Mouse (Mus musculus) spleen, postnatal 10 days (tissue): ENCODE measurements around the gene Mtf1.

Source experiments
- DNase-seq, 2 experiments: peaks; one replicate each; pipeline ENCODE4 v3.0.0; 2021 to 2022; ENCODE audit warnings: low spot score in 2 of 2

Gene Mtf1

DNA sequence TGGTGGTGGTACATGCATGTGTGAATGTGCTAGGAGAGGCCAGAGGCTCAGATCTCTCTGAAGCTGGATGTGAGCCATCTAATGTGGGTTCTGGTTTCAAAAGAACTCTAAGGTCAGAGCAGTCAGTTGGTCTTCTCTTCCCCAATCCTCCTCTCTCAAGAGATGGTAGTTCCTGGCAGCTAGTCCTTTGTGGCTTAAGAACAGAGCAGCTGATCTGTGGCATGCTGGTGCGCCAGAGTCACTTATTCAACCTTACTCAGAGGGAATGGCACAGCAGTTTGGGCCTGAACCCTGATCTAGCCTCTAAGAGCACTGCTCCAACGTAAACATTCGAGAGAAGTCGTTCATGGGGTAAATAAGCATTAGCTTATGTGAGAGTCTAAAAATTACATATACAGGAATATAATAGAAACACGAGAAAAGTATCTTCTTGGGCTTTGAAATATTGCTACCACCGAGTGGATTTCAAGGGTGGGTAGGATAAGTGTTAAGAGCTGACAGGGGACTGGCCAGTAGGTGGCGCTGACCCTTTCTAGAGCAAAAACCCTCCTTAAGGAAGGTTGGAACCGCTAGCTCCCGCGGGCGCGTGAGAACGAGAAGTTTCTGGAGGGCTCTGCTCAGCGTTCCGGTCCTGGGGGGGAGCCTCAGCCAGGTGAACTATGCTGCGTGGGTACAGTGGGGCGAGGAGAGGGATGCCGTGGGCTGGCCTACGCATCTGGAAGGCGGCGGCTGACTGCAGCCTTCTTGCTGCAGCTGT lies at the start of gene Mtf1:
Mtf1 (plus strand) TSS at position 553 of the 757 bp plus-strand sequence.
- peak; percentile 89 to 96 for DNase-seq

DNA sequence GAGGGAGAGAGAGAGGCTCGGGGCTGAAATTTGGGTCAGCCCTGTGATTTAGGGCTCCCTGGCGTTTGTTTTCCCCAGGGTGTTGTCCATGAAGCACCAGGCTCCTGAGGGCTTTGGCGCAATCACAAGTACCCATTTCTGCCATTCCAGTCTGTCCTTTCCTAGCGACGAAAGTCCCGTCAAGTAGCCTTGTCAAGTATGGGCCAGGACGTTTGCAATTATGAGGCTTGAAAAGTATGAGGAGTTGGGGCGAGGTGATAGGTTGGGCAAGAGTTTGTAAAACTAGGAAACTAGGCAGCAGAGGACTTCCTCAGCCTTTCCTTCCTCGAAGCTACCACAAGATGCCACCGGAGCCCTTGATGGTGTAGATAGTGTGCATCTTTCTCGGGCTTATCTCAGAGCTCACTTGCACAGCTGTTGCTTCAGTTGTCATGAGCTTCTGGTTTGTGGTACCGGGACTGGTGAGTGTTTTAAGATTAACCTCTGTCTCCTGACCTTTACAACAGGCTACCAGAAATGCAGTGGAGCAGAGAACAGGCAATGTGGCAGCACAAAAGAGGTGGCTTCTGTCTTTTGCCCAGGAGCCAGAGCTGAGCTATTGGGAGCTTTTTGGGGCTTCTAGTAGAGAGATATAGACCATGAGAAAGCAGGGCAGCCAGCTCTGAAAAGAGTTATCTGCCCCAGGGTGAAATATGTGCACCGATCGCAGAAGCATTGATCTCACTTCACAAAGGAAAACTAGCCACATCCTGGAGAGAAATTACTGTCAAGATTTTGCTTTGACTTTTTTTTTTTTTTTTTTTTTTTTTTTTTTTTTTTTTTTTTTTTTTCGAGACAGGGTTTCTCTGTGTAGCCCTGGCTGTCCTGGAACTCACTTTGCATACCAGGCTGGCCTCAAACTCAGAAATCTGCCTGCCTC lies 49.4 kb upstream of the Mtf1 start:
- peak; percentile 54 for DNase-seq

DNA sequence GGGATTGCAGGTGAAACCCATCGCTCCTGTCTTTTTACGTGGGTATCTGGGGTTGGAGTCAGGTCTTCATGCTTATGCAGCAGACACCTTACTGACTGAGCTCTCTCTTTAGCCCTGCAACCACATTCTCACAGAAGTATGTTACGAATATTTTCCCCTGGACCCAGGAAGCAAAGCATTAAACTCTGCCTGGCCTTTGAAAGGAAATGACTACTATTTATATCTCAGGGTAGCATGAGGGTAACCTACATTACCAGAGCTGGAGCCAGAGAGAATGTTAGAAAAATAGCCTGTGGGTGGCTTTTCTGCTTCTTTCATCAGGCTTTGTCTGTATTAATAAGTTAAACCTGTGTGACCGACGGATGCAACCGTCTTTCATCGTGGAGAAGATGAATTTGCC lies 46.4 kb upstream of the Mtf1 start:
- DNase-seq: no peak

DNA sequence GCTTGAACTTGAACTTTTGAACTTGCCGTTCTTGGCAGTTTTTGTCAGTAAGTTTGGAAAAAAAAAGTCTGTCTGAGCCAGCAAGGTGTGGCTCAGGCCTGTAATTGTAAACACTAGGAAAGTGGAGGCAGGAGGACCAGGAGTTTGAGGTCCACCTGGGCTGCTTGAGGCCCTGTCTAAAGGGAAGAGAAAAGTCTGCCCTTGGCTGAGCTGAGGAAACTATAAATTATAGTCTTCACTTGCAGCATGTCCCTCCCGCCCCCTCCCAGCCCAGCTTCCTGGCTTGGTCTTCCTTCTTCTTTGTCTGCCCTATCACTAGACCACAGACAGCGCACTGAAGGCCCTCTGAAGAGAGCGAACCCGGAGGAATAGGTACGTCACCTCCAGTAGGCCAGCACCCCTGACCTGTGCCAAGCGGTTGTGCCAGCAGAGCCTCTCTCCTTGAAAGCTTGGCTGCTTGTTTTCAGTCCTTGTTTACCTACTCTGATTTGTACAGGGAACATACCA lies 42.5 kb upstream of the Mtf1 start:
- no peak for DNase-seq

DNA sequence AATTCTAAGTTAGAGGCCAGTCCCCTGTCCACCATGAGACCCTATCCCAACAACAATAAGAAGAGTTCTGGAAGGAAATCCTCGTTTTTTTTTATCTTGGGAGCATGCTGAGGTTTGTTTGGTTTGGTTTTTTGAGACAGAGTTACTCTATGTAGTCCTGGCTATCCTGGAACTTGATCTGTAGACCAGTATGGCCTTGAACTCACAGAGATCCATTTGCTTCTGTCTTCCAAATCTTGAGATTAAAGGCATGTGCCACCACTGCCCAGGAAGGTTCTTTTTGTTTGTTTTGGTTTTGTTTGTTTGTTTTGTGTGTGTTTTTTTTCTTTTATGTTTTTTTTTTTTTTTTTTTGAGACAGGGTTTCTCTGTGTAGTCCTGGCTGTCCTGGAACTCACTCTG lies 40.7 kb upstream of the Mtf1 start:
- no peak for DNase-seq

DNA sequence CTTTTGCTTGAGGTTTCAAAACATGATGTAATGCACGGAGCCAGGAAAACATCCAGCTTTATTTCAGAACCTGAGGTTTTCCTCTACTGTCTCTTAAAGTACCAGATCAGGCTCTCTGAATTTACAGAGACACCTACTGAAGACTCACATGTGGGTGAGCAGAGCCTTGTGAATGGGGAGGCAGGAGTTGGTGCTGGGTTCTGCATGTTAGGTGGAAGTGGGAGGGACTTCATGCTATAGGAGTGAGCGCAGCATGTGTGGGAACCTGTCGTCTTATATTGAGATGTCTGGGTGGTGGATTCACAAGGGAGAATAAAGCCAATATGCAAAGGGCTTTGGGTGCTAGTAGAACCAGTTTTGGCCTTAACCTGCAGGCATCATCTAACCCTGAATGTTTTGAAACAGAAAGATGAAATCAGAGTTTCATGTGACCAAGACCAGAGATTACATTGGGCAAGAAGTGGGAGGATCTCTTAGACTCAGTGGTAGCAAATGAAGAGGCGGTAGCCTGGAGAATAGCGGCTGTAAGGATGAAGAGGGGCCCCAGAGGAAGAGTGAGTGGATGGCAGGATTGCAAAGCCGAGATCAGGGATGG lies 38.9 kb upstream of the Mtf1 start:
- DNase-seq: no peak

DNA sequence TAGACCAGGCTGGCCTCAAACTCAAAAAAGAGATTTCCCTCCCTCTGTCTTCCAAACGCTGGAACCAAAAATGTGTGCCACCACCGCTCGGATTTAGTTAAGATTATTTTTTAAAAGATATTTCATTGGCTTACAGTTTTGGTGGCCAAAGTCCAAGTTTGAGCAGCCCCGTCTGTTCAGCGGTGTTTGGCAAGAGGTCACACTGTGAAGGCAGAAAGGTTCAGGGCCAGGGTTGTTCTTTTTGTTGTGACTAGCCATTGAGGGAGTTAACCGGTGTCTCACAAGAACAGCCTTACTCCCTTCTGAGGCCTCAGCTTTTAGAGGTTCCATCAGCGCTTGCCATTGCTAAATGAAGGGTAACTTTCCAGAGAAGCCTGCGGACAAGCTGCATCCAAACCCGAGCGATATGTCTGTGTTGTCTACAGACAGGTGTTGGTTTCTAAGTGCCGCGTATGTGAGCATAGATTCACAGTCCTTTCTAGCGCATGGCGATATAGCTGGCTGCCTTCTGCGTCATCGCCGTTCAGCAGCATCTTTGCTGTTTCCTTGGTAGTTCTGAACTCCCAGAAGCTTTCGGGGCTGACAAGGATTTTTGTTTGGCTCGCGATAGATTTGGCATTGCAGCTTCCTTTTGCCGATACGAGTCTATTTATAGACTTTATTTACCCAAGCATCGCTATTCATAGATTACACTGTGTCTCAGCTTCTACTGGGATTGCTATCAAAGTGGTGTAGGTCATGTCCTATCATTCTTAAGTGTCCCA lies 35.9 kb upstream of the Mtf1 start:
- no peak for DNase-seq

DNA sequence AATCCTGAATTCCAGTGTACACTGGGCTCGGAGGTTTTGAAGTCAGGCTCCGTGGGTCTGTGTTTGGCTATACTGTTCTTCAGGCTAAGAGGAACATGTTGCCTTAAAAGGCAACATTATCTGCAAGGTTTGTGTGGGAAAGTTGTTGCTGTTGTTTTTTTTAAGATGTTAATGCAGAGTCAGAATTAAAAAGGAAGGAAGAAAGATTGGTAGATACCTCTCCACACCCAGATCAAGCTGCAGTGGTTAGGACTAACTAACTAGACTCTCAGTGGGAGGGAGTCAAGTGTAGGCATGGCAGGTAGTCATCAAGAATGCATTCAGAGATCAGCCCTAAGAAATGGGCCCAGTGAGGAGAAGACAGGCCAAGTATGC lies 35.4 kb upstream of the Mtf1 start:
- no peak for DNase-seq

DNA sequence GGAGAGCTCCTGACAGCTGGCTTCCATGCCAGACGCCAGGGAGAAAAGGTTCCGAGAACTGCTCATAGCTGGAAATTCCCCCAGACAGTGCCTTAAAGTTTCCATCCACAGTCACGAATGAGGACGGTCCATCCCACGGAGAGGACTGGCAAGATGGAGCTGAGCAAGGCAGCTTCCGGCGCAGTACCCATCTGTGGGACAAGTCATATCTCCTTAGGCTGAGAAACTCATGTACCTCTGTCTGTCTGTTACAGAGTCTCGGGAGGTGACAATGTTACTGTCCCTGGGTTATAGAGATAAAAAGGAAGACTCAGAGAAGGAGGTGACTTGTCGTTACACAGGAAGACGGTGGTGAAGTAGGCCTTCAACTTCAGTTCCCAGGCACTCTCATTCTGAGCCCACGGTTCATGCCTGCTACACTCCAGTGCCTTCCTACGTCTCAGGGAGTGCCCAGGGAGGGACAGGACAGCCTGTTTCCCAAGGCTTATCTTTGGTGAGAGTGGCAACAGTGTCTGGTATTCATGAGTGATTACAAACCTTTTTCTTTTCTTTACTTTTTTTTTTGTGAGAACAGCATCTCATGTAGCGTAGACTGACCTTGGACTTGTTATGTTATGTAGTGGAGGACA lies 32.8 kb upstream of the Mtf1 start:
- DNase-seq: peak; percentile 23 to 27

DNA sequence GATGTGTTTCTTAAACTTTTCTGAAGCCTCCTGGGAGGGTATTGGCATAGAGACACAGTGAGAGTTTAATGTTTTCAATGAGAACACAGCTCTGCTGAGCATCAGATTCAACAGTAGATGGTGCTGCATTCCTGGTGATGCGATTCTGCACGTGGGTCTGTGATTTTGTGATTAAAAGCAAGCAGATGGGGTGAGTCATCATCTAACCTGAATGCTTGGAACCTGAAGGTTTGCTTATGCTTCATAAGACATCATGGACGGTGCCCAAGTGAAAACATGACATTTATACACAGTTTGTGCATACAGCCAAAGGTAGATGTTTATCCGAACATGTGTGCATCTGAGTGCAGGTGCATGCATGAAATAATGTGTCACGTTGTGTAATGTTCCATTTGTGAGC lies 31.3 kb upstream of the Mtf1 start:
- no peak for DNase-seq

DNA sequence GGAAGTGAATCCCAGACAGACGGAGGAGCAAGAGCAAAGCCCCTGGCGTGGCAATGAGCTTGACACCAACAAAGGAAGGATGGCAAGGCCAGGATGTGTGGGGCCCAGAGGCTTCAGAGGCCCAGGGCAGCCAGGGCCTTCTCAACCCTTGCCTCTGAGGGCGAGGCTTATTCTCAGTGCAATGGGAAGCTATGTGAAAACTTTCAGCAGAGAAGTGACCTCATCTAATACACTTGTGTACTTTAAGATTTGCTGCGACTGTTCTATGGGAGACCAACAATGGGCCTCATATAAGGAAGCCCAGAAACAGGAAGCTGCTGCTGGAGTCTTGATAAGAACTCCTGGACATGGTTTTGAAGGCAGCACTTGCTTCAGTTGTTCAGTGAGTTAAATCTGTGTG lies 29.8 kb upstream of the Mtf1 start:
- DNase-seq: no peak

DNA sequence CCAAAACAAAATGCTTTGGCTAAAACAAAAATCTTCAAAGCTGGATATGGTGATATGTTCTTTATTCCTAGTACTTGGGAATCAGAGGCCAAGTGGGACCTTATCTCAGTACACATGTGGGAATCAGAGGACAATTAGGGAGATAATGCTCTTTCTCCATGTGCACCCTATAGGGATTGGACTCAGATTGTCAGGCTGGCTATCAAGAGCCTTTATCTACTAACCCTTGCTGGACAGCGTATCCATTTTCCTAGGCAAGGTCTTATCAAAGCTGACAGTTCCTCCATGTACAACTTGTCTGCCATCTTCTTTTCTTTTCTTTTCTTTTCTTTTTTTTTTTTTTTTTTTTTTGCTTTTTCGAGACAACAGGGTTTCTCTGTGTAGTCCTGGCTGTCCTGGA lies 28.5 kb upstream of the Mtf1 start:
- DNase-seq: no peak

DNA sequence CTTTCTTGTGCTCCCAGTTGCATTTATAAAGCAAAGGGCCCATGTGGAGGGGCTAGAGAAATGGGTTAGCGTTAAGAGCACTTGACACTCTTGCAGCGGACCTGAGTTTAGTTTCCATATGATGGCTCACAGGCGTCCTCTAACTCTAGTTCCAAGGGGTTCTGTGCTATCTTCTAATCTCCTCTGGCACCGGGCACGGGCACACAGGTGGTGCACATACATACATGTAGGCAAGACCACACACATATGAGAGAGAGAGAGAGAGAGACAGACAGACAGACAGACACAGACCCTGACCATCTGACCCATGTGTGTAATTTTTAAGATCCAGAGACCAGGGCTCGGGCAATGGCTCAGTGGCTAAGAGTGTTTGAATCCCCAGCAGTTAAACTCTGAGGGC lies 27.9 kb upstream of the Mtf1 start:
- peak; percentile 24 to 27 for DNase-seq

DNA sequence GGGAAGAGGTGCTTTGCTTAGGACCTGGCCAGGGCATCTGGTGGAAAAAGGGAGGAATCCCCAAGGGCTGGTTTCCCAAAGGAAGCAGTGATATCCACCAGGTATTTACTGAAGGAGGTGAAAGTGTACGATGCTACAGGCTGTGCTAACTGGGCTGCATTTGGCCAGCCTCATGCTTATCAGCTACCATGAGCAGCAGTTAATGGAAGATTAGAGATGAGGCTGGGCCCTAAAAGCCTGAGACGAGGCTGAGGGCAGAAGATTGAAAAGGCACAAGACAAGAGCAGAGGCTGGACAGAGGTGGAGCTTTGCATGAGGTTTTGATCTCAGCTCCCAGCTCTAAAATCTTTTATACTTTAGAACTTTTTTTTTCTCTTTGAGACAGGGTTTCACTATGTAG lies 27.5 kb upstream of the Mtf1 start:
- DNase-seq: peak; percentile 53 to 62

DNA sequence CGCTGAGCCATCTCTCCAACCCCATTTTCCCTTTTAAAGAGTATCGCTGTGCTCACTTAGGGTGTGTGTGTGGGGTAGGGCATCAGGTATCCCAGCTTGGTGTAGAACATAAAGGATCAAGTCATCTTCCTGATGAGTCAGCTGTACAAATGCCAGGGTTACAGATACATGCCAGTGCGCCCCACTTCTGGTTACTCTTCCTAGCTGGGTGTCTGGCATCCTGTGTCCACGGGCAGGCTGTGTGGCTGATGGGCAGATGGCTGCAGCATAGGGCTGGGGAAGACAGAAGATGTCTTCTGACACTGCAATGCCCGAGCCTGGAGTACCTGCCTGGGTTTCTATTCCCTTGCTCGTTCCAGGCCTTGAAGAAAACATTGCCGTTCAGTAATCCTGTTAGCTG lies 20.5 kb upstream of the Mtf1 start:
- DNase-seq: no peak

DNA sequence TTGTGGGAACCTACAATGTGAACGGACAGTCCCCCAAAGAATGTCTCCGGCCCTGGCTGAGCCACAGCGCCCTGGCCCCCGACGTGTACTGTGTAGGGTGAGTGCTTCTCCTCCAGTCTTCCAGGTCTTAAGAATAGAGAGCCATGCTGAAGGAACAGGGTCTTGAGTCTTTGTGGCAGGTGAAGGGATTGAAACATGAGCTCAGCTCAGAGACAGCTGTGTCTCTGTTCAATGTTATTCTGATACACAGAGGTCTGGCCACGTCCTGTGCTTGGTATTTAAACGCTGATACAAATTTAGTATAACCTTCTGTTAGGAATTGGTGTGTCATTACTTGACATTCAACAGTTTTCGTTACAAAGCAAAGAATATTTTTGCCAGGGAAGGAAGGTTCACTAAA lies 19.5 kb upstream of the Mtf1 start:
- DNase-seq: no peak

DNA sequence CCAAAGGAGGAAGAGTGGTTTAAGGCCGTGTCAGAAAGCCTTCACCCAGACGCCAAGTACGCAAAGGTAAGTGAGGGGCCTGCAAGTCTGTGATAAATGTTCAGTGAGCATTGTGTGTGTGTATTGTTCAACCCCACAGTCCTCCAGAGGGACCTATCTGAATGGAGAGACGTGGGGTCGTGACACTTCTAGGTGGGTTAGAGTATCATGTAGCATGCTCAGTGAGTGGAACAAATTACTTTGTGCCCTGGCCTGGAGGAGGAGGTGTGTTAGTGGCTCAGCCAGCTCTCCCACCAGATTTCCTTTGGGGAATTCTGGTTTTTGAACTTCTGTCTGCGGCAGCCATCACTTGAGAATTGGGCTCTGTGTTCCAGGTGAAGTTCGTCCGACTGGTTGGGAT lies 18.0 kb upstream of the Mtf1 start:
- DNase-seq: no peak

DNA sequence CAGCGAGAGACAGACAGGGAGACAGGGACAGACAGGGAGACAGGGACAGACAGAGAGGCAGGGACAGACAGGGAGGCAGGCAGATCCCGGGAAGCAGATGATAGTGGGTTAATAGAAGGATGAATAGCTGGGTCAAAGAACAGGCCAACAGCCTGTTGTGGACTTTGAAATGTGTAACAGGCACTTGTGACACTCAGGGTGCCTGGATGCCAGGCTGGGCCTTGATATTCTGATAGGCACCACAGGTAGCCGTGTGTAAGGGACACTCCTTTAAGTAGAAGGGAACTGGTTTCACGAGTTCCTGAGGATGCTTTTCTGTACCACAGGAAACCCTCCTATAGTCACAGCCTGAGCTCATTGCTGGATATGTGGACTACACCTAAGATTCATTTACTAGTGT lies 11.9 kb upstream of the Mtf1 start:
- no peak for DNase-seq

DNA sequence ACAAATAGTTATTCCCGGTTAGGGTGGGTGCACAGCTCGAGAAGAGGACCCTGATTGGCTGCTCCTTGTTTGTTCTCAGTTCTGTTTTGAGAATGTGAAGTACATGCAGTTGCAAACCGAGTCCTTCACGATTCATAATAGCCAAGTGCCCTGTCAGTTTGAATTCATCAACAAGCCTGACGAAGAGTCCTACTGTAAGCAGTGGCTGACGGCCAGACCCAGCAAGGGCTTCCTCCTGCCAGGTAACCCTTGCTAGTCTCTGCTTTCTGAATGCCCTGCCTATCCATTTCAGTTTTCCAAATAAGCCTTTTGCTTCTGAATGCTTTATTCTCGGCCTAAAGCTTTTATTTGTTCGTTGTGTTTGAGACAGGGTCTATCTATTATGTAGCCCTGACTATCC lies 9.8 kb upstream of the Mtf1 start:
- DNase-seq: no peak

DNA sequence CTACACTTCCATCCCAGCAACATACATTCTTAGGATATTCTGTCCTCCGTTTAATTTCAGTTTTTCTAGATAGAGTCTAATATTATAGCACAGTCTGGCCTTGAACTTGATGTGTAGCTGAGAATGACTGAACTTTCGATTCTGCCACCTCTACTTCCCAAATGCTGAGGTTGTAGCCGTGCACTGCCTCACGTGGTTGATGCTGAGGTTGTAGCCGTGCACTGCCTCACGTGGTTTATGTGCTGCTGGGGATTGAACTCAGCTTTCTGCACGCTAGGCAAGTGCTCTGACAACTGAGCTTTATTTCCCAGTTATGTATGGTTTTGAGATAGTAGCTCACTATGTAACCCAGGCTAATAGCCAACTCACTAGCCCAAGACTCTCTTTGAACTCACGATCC lies 5.8 kb upstream of the Mtf1 start:
- no peak for DNase-seq

DNA sequence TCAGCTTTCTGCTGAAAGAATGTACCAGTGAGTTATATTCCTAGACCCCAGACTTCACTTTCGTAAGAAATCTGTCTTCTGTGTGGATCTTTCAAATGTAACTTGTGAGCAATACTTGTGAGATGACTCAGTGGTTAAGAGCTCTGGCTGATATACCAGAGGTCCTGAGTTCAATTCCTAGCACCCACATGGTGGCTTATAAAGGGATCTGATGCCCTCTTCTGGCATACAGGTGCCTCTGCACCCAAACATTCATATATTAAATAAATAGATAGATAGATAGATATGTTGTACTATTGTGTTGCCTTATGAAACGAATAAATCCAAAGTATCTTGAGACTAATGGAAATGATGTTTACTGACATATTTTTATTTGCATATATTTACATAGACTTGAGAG lies 5.0 kb upstream of the Mtf1 start:
- no peak for DNase-seq
